Mouse (Mus musculus) adipocyte (in vitro differentiated cells): ENCODE measurements at regions not wholly inside any gene's neighbourhood (a gene's known extent, or its start where the extent isn't known, plus 50 kb on each side); places are given as distances from the start of the nearest gene placed in this dataset.

ENCODE experiments used
- DNase-seq: peaks from one replicate; pipeline ENCODE4 v3.0.0-alpha.2; 2016; ENCODE audit warnings: low spot score

DNA sequence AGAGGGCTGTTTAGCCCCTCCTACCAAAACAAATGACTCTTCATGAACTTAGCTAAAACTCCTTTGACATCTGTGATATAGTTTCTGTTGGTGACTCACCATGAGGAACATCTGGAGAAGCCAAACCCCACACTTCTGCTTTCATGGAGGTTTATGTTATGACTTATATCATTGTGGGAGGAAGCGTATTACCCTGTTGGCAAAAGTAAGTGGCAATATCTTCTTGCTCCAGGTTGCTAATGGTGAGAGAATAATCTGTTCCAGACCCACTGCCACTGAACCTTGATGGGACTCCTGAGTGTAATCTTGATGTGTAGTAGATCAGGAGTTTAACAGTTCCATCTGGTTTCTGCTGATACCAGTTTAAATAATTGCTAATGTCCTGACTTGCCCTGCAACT, 1096.2 kb upstream of the Tacstd2 start:
- no peak for DNase-seq

DNA sequence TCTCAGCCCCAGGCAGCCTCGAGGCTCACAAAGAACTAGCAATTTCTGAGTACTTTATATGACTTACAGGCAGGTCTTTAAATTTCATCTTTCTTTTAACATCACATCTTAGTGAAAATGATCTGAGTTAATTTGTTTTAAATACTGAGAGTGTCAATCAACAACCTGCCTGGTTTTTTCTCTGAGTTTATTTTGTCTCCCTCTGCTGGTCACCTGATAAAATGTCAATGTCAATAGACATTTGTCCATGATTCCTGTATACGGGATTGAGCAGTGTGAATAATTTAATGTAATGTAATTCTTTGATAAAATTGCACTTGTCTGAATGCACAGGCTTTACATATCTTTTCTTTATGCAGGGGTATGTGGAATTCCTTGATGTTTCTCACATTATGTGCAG, 1070.4 kb upstream of the Tacstd2 start:
- no peak for DNase-seq
